Mouse (Mus musculus): ENCODE data around the gene Heatr6.
A peak's percentile ranks its signal among the peaks of the same experiment; 100 is the strongest.

Heatr6 gene

GRCm38 (mm10) chr11:83802581-83802980 is 49.1 kb downstream of the Heatr6 start:
- no peak for DNase-seq

- no peak for DNase-seq
Measured at GRCm38 (mm10) chr11:83810441-83810840, 56.9 kb downstream of the Heatr6 start.

GRCm38 (mm10) chr11:83815191-83815590 is 61.7 kb downstream of the Heatr6 start:
- DNase-seq = peak; percentile 12

GRCm38 (mm10) chr11:83815628-83816027 is 62.1 kb downstream of the Heatr6 start:
- peak; percentile 81 for DNase-seq

GRCm38 (mm10) chr11:83817048-83817447 is 63.6 kb downstream of the Heatr6 start:
- no peak for DNase-seq

GRCm38 (mm10) chr11:83817994-83818393 is 64.5 kb downstream of the Heatr6 start:
- no peak for DNase-seq

- no peak for DNase-seq
Measured at GRCm38 (mm10) chr11:83818591-83819127, 65.2 kb downstream of the Heatr6 start.

GRCm38 (mm10) chr11:83819806-83820483 is 66.4 kb downstream of the Heatr6 start:
- DNase-seq = peak; percentile 7

- DNase-seq = no peak
Measured at GRCm38 (mm10) chr11:83826142-83826541, 72.6 kb downstream of the Heatr6 start.

GRCm38 (mm10) chr11:83828553-83829142 is 75.2 kb downstream of the Heatr6 start:
- DNase-seq = no peak

- DNase-seq = peak; percentile 69
Measured at GRCm38 (mm10) chr11:83832389-83832788, 78.9 kb downstream of the Heatr6 start.

All from lung, postnatal 36 days (tissue).